ENCODE assay signal across 18 mouse cellular contexts in the genomic region with DNA sequence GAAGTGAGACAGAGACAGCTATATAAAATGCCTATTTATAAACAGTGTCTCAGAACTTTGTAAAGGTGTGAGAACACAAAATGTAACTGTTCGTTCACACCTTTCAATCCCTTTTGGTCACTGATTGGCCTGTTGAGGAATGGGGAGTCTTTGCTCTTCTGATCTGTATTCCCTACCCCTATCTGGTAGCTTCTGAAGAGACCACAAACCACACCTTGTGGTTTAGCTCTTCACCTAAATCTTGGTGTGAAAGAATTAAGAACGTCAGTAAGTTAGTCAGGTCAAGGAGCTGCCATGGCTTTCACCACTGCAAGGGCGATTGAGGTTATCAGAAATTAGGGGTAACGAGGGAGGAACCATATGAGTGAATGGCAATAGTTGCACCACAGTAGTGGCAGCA. TPM values are rescaled to one million over a fixed set of nuclear protein-coding genes. Genes with fewer than 3 reads are reported as not detected.
A peak's percentile ranks its signal among the peaks of the same experiment; 100 is the strongest.
DNase-seq lines count a peak whose midpoint lies in the region; ATAC-seq lines count a peak whose summit lies in the region.
"Had no signal": no experiment of that assay in that cellular context is flagged by ENCODE, and none has a peak within 500 bp of the region (broad histone marks: within the 10 kb centered on the region; RNA-seq: fewer than 3 reads in every experiment).

No protein-coding gene starts in this region.

- DNase-seq in CD4-positive helper T cell, adult 2 months (ENCODE audit: low read depth, low spot score) = peak; percentile 14
- DNase-seq in T-cell, adult 2 months (ENCODE audit: low spot score) = peak; percentile 0
- no peak for DNase-seq in cerebellum, postnatal 14 days
- no peak for DNase-seq in Muller cell, postnatal 12 days (ENCODE audit: inconsistent ontology term)
- DNase-seq in cerebellum, postnatal 10 days = no peak
- DNase-seq: adrenal gland, adult 8-10 months; adrenal gland, postnatal 14 days; adrenal gland, postnatal 36 days; B cell, adult 2 months; cerebellum, adult 11-12 months; cerebellum, adult 2 months; cerebellum, adult 9-10 months; cerebellum, postnatal 25 days; forebrain, postnatal 0 days had no signal

- peak; percentile 56; the same call in 1 of the 2 replicates for ATAC-seq in monocyte, adult 5-6 weeks (replicated peaks; ENCODE audit: insufficient number of reproducible peaks, low FRiP score, low TSS enrichment, poor library complexity, severe bottlenecking)
- ATAC-seq: activated CD4-positive, CD25-positive, alpha-beta regulatory T cell, adult 4 months; forebrain, embryonic 13.5 days; forebrain, embryonic 15.5 days; forebrain, postnatal 0 days had no signal

RNA-seq across cellular contexts. Expression of gene Pir, which starts 49.4 kb away (rescaled TPM):
- 0.58 TPM in 1 of 3 replicates, not detected in the others for total RNA-seq in monocyte, adult 5-6 weeks (2017)

RNA-seq across cellular contexts. Expression of gene Vegfd, which starts 54.6 kb away (rescaled TPM):
- 0.19 TPM in 1 of 3 replicates, not detected in the others for total RNA-seq in monocyte, adult 5-6 weeks (2017)

Comparison
In these comparisons a context has a peak if more than half of its experiments do, and no peak if none do; other contexts are left out.
1. DNase-seq: peak in CD4-positive helper T cell, adult 2 months (single experiment) and T-cell, adult 2 months (single experiment); none in cerebellum, postnatal 14 days (0 of 2), Muller cell, postnatal 12 days (single experiment) and cerebellum, postnatal 10 days (0 of 2).